Mouse (Mus musculus) heart, postnatal 14 days (tissue): ENCODE data around the gene Casz1. TPM values are rescaled to one million over a fixed set of nuclear protein-coding genes. Genes with fewer than 3 reads are reported as not detected.

ENCODE experiments used
- DNase-seq, 2 experiments: peaks; one replicate each; pipeline ENCODE4 v3.0.0; 2021 to 2022
- intact Hi-C: fragments of 180-260 bp; cut with DNase I; formaldehyde crosslinking; loops from one replicate; pipeline ENCODE4 v1.15.1; 2025
- total RNA-seq, 2 experiments: library from RNA; stranded (reverse); gene quantifications; 2 replicates each; pipeline ENCODE4 v1.2.3; 2021

Casz1 gene
- total RNA-seq, 2 experiments from 2014 or later, result 48.1 to 53.1 TPM

GRCm38 (mm10) chr4:148923976-148924375 lies 119.7 kb downstream of the Casz1 start:
- intact Hi-C loops, result no loop called here
- no peak for DNase-seq

GRCm38 (mm10) chr4:148925589-148926359 lies 121.5 kb downstream of the Casz1 start:
- no peak for DNase-seq
- intact Hi-C loops, result no loop called here

- intact Hi-C loops, result no loop called here
- DNase-seq, result no peak
Measured at GRCm38 (mm10) chr4:148926459-148926858, 122.2 kb downstream of the Casz1 start.

GRCm38 (mm10) chr4:148928316-148928715 lies 124.1 kb downstream of the Casz1 start:
- DNase-seq, result peak in 1 of 2 experiments; percentile 54
- intact Hi-C loops, result no loop called here

GRCm38 (mm10) chr4:148928876-148929275 lies 124.6 kb downstream of the Casz1 start:
- DNase-seq, result no peak
- intact Hi-C loops, result no loop called here

GRCm38 (mm10) chr4:148930721-148931229 lies 126.5 kb downstream of the Casz1 start:
- DNase-seq, result no peak
- intact Hi-C loops, result no loop called here

- no peak for DNase-seq
- intact Hi-C loops, result no loop called here
Measured at GRCm38 (mm10) chr4:148933109-148933508, 128.9 kb downstream of the Casz1 start.

- intact Hi-C loops, result no loop called here
- DNase-seq, result peak; percentile 66 to 74
Measured at GRCm38 (mm10) chr4:148935211-148935610, 131.0 kb downstream of the Casz1 start.

GRCm38 (mm10) chr4:148936111-148936510 lies 131.9 kb downstream of the Casz1 start:
- DNase-seq, result no peak
- intact Hi-C loops, result no loop called here

GRCm38 (mm10) chr4:148936727-148937126 lies 132.5 kb downstream of the Casz1 start:
- intact Hi-C loops, result no loop called here
- DNase-seq, result peak; percentile 46 to 62

- intact Hi-C loops, result no loop called here
- no peak for DNase-seq
Measured at GRCm38 (mm10) chr4:148938546-148938945, 134.3 kb downstream of the Casz1 start.

GRCm38 (mm10) chr4:148940674-148941211 lies 136.5 kb downstream of the Casz1 start:
- intact Hi-C loops, result no loop called here
- DNase-seq, result peak; percentile 63 to 71

GRCm38 (mm10) chr4:148941321-148941720 lies 137.1 kb downstream of the Casz1 start:
- intact Hi-C loops, result no loop called here
- no peak for DNase-seq

- no peak for DNase-seq
- intact Hi-C loops, result no loop called here
Measured at GRCm38 (mm10) chr4:148943099-148943498, 138.9 kb downstream of the Casz1 start.

GRCm38 (mm10) chr4:148945476-148945881 lies 141.2 kb downstream of the Casz1 start:
- DNase-seq, result peak; percentile 47 to 50
- intact Hi-C loops, result no loop called here

- intact Hi-C loops, result no loop called here
- DNase-seq, result no peak
Measured at GRCm38 (mm10) chr4:148946071-148946470, 141.8 kb downstream of the Casz1 start.

GRCm38 (mm10) chr4:148947833-148948388 lies 143.7 kb downstream of the Casz1 start:
- intact Hi-C loops, result no loop called here
- no peak for DNase-seq

GRCm38 (mm10) chr4:148950487-148950886 lies 146.3 kb downstream of the Casz1 start:
- intact Hi-C loops, result no loop called here
- no peak for DNase-seq

GRCm38 (mm10) chr4:148950932-148951650 lies 146.9 kb downstream of the Casz1 start:
- intact Hi-C loops, result no loop called here
- peak; percentile 76 to 78 for DNase-seq

- DNase-seq, result no peak
- intact Hi-C loops, result no loop called here
Measured at GRCm38 (mm10) chr4:148951821-148952291, 147.6 kb downstream of the Casz1 start.
